Mouse (Mus musculus) heart, adult 9 months (tissue): Measurements from ENCODE around the gene Tfap2b.

Experiments
- DNase-seq, 2 experiments: peaks; one replicate each; pipeline ENCODE4 v3.0.0; 2022; ENCODE audit warnings: low spot score in 2 of 2

Gene Tfap2b

DNA sequence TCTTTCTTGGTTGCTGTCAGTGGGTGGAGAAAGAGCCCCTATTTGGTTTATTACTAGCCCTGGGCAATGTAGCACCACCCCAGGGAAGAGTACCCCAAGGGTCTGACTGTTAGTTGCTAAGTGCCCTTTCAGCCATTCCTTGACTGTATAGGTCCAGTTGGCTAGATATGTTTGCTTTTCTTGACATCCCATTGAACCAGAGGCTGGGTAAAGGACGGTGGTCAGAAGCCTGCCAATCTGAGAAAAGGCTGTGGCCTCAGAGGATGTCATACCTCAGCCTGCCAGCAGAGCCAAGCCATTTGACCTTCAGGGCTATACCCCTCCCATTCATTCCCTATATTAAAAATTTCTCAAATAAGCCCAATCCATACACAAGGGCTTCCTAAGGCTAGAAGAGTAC is 24.0 kb downstream of the Tfap2b start:
- no peak for DNase-seq

DNA sequence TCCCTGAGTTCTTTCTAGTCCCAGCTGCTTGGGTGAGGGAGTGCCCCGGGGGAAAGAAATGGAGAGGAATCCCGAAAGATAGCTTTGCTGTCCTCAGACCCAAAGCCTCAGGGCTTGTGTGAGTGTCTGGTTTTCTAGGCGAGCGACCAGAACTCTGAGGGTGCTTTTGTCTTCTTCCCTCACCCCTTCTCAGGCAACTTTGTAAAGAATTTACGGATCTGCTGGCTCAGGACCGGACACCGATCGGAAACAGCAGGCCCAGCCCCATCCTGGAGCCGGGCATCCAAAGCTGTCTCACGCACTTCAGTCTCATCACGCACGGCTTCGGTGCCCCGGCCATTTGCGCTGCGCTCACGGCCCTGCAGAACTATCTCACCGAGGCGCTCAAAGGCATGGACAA is 25.1 kb downstream of the Tfap2b start:
- DNase-seq, result no peak

DNA sequence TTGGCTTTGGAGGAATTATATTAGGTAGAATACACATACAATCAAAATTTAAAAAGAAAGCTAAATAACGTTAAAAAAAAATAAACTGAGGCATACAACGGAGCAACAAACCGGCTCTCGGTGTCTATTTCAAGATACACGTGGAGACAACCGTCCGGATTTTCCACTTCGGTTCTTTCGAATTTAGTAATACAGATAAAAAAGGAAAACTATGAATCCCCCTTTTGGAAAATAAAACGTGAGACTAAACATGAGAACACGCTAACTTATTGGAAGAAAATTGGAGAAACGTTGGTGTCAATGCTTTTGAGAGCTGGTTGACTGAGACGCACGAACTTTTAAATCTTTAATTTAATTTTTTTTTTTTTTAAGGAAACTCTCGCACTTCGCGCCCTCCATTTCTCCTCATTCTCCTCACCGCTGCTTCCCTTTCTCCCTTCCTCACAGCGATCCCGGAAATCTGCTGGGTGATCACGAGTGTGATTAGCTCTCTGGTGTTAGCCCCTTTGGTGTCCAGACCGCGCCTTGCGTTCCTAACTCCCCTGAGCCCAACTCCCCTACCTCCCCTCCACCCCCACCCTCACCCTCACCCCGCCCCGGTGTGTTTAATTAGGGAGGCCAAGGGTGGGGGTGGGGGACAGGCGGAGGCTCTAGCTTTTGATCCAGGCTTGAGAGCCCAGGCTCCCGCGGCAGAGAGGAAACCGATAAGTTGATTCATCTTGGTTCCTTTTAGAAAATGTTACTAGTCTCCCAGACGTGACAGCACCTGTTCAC is 25.9 kb downstream of the Tfap2b start:
- DNase-seq, result no peak

DNA sequence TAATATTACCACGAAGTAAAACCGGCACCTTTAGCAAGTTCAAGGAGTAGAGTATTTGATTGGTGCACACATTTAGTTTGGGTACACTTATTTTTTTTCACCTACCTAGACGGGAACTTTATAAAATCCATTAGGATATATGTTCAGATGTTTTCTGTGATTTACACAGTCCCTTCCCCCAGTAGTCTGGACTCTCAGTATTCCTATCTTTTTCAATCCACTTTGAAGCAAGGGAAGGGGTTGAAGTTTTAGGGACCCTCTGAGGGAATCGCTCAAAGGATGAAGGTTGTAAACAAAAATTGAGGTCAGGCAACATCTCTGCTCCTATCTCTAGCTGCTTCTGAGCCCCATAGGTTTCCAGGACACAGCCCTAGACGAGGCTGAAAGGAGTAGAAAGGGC is 27.3 kb downstream of the Tfap2b start:
- DNase-seq, result no peak

DNA sequence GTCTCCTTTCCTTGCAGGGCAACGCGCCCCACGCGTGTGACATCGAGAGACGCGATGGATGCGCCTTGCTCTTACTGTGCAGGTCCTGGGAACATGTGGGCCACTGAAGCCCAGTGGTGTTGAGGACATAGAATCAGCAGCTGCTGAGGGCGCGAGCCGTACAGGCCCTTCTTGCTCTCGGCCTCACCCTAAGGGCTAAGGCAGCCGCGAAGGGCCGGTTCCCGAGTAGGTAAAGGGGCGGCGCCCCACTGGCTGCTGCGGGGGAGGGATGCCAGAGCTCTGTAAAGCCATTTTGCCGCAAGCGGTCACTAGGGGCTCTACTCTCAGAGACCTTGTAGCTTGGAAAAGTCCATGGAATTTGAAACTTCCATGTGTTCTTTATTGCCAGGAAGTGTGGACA is 27.9 kb downstream of the Tfap2b start:
- DNase-seq, result no peak

DNA sequence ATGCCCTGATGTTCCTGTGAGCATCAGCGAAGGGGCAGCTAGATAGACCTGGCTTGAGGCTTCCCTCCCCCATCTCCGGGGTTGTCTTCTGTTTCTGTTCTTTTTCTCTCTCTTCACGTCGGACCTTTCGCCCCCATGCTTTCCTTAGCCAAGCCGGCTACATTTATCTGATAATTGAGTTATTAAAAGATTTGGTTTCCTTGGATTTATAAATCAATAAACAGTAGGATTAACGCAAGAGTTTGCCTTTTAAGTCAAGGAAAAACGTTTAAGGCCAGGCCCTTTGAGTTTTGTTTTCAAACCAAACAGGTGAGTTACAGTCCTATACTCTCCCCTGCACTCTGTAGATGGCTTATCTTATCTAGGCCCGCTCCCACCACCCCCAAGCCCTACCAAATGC is 28.3 kb downstream of the Tfap2b start:
- DNase-seq, result no peak

DNA sequence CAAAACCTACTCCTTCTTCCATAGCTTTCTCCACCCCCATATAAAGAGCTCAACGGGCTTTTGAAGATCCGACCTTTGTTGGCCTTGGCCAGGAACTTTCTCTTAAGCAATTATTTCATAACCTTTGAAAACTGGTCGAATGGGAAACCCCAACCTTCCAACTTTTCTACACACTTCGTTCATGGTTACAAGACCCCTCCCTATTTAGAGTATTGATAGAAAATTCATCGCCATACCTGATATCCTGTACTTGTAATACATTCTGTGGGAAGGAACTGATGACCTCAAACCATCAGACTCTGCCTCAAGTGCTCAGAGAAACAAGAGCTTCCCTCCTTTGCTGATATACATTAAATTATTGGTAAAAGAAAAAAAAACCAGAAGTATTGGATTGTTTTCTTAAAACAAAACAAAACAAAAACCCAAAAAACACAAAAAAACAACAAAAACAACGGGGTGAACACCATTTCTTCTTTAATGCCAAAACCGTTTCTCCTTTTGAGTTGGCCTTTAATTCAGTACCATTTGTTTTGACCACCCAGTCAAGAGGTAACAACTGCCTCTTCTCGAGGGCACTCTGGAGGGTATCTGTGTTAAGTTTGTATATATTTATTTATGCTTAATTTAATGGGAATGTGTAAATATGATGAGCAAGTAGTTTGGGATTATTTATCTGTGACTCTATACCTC is 29.2 kb downstream of the Tfap2b start:
- no peak for DNase-seq

DNA sequence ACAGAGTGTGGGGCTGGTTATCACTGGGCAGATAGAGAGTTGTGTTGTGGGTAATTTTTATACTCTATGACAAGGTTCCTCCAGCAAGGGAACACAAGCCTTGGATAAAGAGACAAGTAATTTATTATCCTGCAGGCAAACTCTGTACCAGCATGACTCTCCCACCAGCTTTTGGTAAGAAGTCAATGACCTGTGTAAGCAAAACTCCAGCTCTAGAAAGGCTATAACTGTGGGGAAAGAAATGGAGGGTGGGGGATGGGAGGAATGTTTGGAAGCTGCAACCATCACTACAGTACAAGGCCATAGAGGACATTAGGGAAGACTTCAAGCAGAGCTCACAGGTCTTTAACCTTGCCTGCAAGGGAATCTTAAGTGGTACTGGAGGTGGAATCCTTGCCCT is 31.3 kb downstream of the Tfap2b start:
- DNase-seq, result no peak

DNA sequence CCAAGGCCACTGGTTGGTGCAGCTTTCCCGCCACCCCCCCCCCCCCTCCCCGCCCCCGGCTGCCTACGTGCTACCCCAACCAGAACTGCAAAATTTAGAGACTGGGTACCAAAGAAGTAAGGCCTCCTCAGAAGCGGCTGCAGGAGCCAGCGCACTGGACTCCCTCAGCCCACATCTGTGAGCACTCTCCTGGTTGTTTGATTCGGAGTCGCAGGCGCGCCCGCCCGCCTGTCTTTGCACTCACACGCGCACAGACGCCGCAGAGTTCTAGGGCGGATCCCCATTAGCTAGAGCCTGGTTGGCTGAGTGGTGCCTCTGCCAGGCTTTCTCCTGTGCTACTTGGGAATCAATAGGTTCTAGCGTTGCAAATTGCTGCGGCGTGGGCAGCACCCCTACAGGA is 32.6 kb downstream of the Tfap2b start:
- no peak for DNase-seq

DNA sequence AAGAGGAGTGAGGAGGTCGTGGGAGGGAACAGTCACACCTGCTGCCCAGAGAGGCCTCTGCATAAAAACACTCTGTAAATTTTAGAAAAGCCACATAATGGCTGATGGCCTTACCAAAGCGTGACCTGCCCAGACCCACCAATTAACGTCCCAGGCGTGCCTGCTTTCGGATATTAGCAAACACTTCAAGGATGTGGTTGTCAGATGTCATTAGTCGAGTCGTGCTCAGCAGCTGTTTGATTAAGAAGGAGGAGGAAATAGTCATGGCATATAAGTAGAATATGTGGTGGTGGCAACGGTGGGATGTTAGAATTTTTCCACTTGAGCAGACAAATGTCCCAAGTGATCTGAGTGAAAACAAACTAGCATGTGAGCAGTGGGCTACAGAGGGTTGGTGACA is 33.3 kb downstream of the Tfap2b start:
- DNase-seq, result no peak

DNA sequence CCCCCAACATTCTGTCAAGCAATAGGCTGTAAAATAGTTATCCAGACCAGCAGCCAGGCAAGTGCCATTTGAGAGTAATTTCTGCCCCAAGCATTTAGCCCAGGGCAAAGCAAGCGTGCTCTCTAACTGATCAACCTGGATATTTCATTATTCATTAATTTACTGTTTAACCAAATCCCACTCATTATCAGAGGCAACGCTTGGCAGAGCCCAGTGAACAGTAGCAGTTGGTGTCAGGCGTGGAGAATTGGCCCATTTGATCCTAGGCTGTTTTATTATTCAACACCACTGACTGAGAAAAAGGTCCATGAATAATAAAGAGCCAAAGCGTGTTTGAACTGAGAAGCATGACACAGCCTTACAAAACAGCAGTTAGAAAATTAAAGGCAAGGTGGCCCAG is 36.3 kb downstream of the Tfap2b start:
- no peak for DNase-seq

DNA sequence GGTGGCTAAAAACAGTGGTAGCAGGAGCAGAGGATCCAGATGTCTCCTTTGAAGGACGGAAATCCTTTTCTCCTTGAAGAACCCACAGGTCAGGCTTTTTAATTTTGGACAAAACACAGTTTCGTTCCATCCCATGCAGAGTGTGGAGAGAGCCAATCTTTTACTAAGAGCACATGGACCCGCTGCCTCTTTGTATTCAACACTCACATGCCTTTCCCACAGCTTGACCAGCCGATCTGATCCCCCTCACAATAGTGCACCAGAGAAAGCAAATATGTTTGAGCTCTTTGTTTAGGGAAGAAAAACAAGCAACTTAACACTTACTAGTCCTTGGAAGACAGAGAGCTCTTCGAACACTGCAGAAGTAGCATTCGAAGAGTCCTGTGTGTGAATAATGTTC is 42.6 kb downstream of the Tfap2b start:
- no peak for DNase-seq

DNA sequence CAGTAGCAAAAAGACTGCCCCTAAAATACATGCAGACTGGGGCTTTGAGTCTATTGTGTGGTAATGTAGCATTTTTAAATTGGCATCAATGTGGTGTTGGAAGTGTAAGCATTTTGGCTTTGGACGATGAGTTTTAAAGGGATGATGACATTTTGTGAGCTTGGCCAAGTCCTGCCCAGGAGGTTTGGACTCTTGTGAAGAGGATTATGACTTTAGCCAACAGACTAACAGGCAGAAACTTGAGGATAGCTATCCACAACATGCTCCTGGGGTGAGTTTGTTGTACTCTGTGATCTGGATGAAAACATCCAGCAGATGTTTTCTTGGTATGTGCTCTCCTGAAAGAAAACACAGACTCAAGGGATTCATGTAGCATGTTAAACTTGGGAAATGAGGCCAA is 60.9 kb downstream of the Tfap2b start:
- DNase-seq, result no peak
